ENCODE assay signal across 20 mouse cellular contexts in the genomic region with DNA sequence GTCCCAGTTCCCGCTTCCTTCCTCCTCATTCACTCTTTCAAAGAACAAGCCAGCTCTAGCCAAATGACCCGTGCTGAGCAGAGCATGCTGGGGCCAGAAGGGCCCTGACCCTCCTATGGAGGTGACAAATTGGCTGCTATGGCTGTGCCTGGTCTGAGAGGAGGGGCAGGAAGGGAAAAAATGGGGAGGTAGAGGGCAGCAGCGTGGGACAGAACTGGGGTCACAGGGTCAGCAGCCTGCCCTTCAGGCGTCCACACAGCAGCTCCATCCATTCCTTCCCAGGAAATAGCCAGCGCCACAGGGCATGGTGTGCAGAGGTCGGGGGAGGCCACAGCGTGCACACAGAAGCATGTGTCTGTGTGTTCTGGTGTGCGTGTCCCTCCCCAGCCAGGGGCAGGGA.
A peak's percentile ranks its signal among the peaks of the same experiment; 100 is the strongest.
DNase-seq lines count a peak whose midpoint lies in the region; ATAC-seq and TF ChIP-seq lines count a peak whose summit lies in the region.
"Had no signal": no experiment of that assay in that cellular context is flagged by ENCODE, and none has a peak within 500 bp of the region (broad histone marks: within the 10 kb centered on the region; RNA-seq: fewer than 3 reads in every experiment).

No protein-coding gene starts in this region.

- WGBS in kidney, adult 2 months: 27% methylated on average over 8 of the region's 8 CpGs
- 25% methylated on average over 8 of the region's 8 CpGs for WGBS in midbrain, embryonic 10.5 days
- WGBS in midbrain, embryonic 15.5 days: 47% methylated on average over 8 of the region's 8 CpGs
- 2% methylated on average over 8 of the region's 8 CpGs for WGBS in limb, embryonic 11.5 days

- no peak for ATAC-seq in midbrain, embryonic 15.5 days (replicated peaks)
- no peak for ATAC-seq in limb, embryonic 11.5 days (ENCODE audit: insufficient number of reproducible peaks, low FRiP score, low TSS enrichment, low read depth)
- ATAC-seq: forebrain, embryonic 15.5 days; intestine, postnatal 0 days had no signal

- H3K36me3 ChIP-seq in kidney, adult 2 months (ENCODE audit: control insufficient read depth, insufficient read depth, low read length): no peaks in the 10 kb centered on the region
- H3K36me3 ChIP-seq in midbrain, embryonic 10.5 days: no peaks in the 10 kb centered on the region
- H3K36me3 ChIP-seq in midbrain, embryonic 15.5 days (replicated peaks): no peaks in the 10 kb centered on the region
- H3K36me3 ChIP-seq in limb, embryonic 11.5 days (ENCODE audit: control insufficient read depth, insufficient read depth, low read length): no peaks in the 10 kb centered on the region
- H3K36me3 ChIP-seq: embryonic facial prominence, embryonic 13.5 days; forebrain, embryonic 15.5 days; liver, embryonic 15.5 days had no signal

- no peak for TF ChIP-seq POLR2A in kidney, adult 2 months (IDR thresholded peaks at IDR 0.05; ENCODE audit: low read depth, low read length)

- no peak overlapping the region for H3K4me2 ChIP-seq in midbrain, embryonic 15.5 days
- no peak overlapping the region for H3K4me2 ChIP-seq in limb, embryonic 11.5 days (ENCODE audit: low read depth, severe bottlenecking)
- H3K4me2 ChIP-seq: embryonic facial prominence, embryonic 13.5 days; forebrain, embryonic 15.5 days; heart, embryonic 11.5 days; liver, embryonic 15.5 days had no signal

- no peak overlapping the region for H3K27ac ChIP-seq in kidney, adult 2 months (ENCODE audit: insufficient read depth, low read depth, low read length)
- H3K27ac ChIP-seq in midbrain, embryonic 10.5 days (replicated peaks): no peak overlapping the region
- H3K27ac ChIP-seq in midbrain, embryonic 15.5 days: no peak overlapping the region
- H3K27ac ChIP-seq in limb, embryonic 11.5 days (replicated peaks; ENCODE audit: low read depth, low read length): no peak overlapping the region
- H3K27ac ChIP-seq: embryonic facial prominence, embryonic 13.5 days; forebrain, embryonic 15.5 days; left cerebral cortex, adult 2 months; liver, embryonic 15.5 days had no signal

- H3K4me3 ChIP-seq in kidney, adult 2 months (ENCODE audit: insufficient read depth, low read depth, low read length): no peak overlapping the region
- H3K4me3 ChIP-seq in midbrain, embryonic 10.5 days: no peak overlapping the region
- H3K4me3 ChIP-seq in midbrain, embryonic 15.5 days: no peak overlapping the region
- no peak overlapping the region for H3K4me3 ChIP-seq in limb, embryonic 11.5 days (ENCODE audit: low read depth, low read length)
- H3K4me3 ChIP-seq: embryonic facial prominence, embryonic 13.5 days; forebrain, embryonic 15.5 days; left cerebral cortex, adult 2 months; liver, embryonic 15.5 days had no signal

- no peak for TF ChIP-seq CTCF in kidney, adult 2 months (conservative IDR thresholded peaks at IDR 0.05; ENCODE audit: insufficient read depth, insufficient read length, low read depth, low read length)

- H3K4me1 ChIP-seq in kidney, adult 2 months (ENCODE audit: control insufficient read depth, insufficient read depth, low read length): no peaks in the 10 kb centered on the region
- H3K4me1 ChIP-seq in midbrain, embryonic 10.5 days: peaks cover 32% of the 10 kb centered on the region
- H3K4me1 ChIP-seq in midbrain, embryonic 15.5 days: no peaks in the 10 kb centered on the region
- H3K4me1 ChIP-seq in limb, embryonic 11.5 days (ENCODE audit: control insufficient read depth, insufficient read depth, low read length): peaks cover 9% of the 10 kb centered on the region; the same call in 1 of the 2 replicates
- H3K4me1 ChIP-seq: forebrain, embryonic 15.5 days; liver, embryonic 15.5 days had no signal

- peak; percentile 25 for DNase-seq in kidney, adult 2 months
- no peak for DNase-seq in kidney, postnatal 4 days
- peak; percentile 57 for DNase-seq in midbrain, embryonic 10.5 days (ENCODE audit: low spot score)
- peak; percentile 65 for DNase-seq in embryo, embryonic 11 days
- DNase-seq in limb, embryonic 11.5 days (ENCODE audit: low spot score): peak; percentile 38
- DNase-seq in Muller cell, postnatal 12 days (ENCODE audit: inconsistent ontology term): no peak
- no peak for DNase-seq in MN1 (ENCODE audit: low spot score)
- DNase-seq: adrenal gland, postnatal 36 days; cerebellum, adult 9-10 months; gastrocnemius, postnatal 10 days; liver; right cerebral cortex, postnatal 25 days; spleen, adult 18-20 months had no signal

- H3K9me3 ChIP-seq in midbrain, embryonic 10.5 days (replicated peaks): peaks cover 5% of the 10 kb centered on the region; the same call in 1 of the 2 replicates
- no peaks in the 10 kb centered on the region for H3K9me3 ChIP-seq in midbrain, embryonic 15.5 days
- H3K9me3 ChIP-seq in limb, embryonic 11.5 days (ENCODE audit: control insufficient read depth, low read length): no peaks in the 10 kb centered on the region; the same call in 1 of the 2 replicates
- H3K9me3 ChIP-seq: embryonic facial prominence, embryonic 13.5 days; forebrain, embryonic 15.5 days; liver, embryonic 15.5 days had no signal

- H3K9ac ChIP-seq in midbrain, embryonic 15.5 days: no peak overlapping the region
- H3K9ac ChIP-seq in limb, embryonic 11.5 days (ENCODE audit: low read length): no peak overlapping the region
- H3K9ac ChIP-seq: embryonic facial prominence, embryonic 13.5 days; forebrain, embryonic 15.5 days; liver, embryonic 15.5 days had no signal

- no peaks in the 10 kb centered on the region for H3K27me3 ChIP-seq in kidney, adult 2 months (replicated peaks; ENCODE audit: control insufficient read depth, insufficient read depth, low read length)
- H3K27me3 ChIP-seq in midbrain, embryonic 10.5 days (ENCODE audit: low read depth, poor library complexity, severe bottlenecking): peaks cover 76% of the 10 kb centered on the region
- no peaks in the 10 kb centered on the region for H3K27me3 ChIP-seq in midbrain, embryonic 15.5 days (replicated peaks)
- H3K27me3 ChIP-seq in limb, embryonic 11.5 days (ENCODE audit: control insufficient read depth, insufficient read depth, low read length): 0 out of 2 replicates have a peak, but pooled peaks cover 2% of the 10 kb centered on the region
- H3K27me3 ChIP-seq: embryonic facial prominence, embryonic 13.5 days; forebrain, embryonic 15.5 days; liver, embryonic 15.5 days had no signal

Comparison
In these comparisons a context has a peak if more than half of its experiments do, and no peak if none do; other contexts are left out.
1. DNase-seq: peak in kidney, adult 2 months (single experiment), midbrain, embryonic 10.5 days (single experiment), embryo, embryonic 11 days (single experiment) and limb, embryonic 11.5 days (single experiment); none in kidney, postnatal 4 days (0 of 2), Muller cell, postnatal 12 days (single experiment) and MN1 (single experiment).